Mouse (Mus musculus): ENCODE data around the gene Akap11. TPM values are rescaled to one million over a fixed set of nuclear protein-coding genes. Genes with fewer than 3 reads are reported as not detected.

Akap11 gene
- polyA plus RNA-seq, 1 experiment from 2014 or later, result 19.0 TPM

- no peak for ATAC-seq (ENCODE audit: insufficient number of reproducible peaks, insufficient read depth, low FRiP score, low read depth)
- Histone ChIP-seq H3K4me3 (ENCODE audit: low read depth, low read length) (no peak overlapping the region), H3K4me2 (replicated peaks; ENCODE audit: low read depth, low read length) (no peak overlapping the region), H3K27ac (ENCODE audit: low read length) (no peak overlapping the region), H3K9ac (replicated peaks; ENCODE audit: low read depth, low read length) (no peak overlapping the region), H3K4me1 (ENCODE audit: control insufficient read depth, insufficient read depth, low read length) (no peaks in the 10 kb centered on the region), H3K9me3 (ENCODE audit: control insufficient read depth, low read depth, low read length) (no peaks in the 10 kb centered on the region), H3K27me3 (ENCODE audit: control insufficient read depth, insufficient read depth, low read length) (no peaks in the 10 kb centered on the region), H3K36me3 (ENCODE audit: control insufficient read depth, insufficient read depth, low read length) (no peaks in the 10 kb centered on the region)
- 73% methylated on average over 11 of the region's 11 CpGs for WGBS
Observed at GRCm38 (mm10) chr14:78448807-78449406, 87.7 kb downstream of the Akap11 start.

- H3K9me3 ChIP-seq (ENCODE audit: control insufficient read depth, low read depth, low read length), result no peaks in the 10 kb centered on the region
- no peak overlapping the region for H3K9ac ChIP-seq (replicated peaks; ENCODE audit: low read depth, low read length)
- no peaks in the 10 kb centered on the region for H3K36me3 ChIP-seq (ENCODE audit: control insufficient read depth, insufficient read depth, low read length)
- H3K4me2 ChIP-seq (replicated peaks; ENCODE audit: low read depth, low read length), result no peak overlapping the region
- ATAC-seq (ENCODE audit: insufficient number of reproducible peaks, insufficient read depth, low FRiP score, low read depth), result no peak
- H3K4me1 ChIP-seq (ENCODE audit: control insufficient read depth, insufficient read depth, low read length), result no peaks in the 10 kb centered on the region
- no peak overlapping the region for H3K4me3 ChIP-seq (ENCODE audit: low read depth, low read length)
- H3K27me3 ChIP-seq (ENCODE audit: control insufficient read depth, insufficient read depth, low read length), result no peaks in the 10 kb centered on the region
- H3K27ac ChIP-seq (ENCODE audit: low read length), result no peak overlapping the region
- WGBS, result 87% methylated on average over 12 of the region's 12 CpGs
Observed at GRCm38 (mm10) chr14:78448017-78448416, 88.6 kb downstream of the Akap11 start.

- ATAC-seq (ENCODE audit: insufficient number of reproducible peaks, insufficient read depth, low FRiP score, low read depth), result no peak
- H3K4me1 ChIP-seq (ENCODE audit: control insufficient read depth, insufficient read depth, low read length), result no peaks in the 10 kb centered on the region
- no peak overlapping the region for H3K4me2 ChIP-seq (replicated peaks; ENCODE audit: low read depth, low read length)
- H3K36me3 ChIP-seq (ENCODE audit: control insufficient read depth, insufficient read depth, low read length), result no peaks in the 10 kb centered on the region
- no peaks in the 10 kb centered on the region for H3K27me3 ChIP-seq (ENCODE audit: control insufficient read depth, insufficient read depth, low read length)
- WGBS, result 82% methylated on average over 3 of the region's 3 CpGs
- no peak overlapping the region for H3K4me3 ChIP-seq (ENCODE audit: low read depth, low read length)
- no peak overlapping the region for H3K9ac ChIP-seq (replicated peaks; ENCODE audit: low read depth, low read length)
- H3K27ac ChIP-seq (ENCODE audit: low read length), result no peak overlapping the region
- H3K9me3 ChIP-seq (ENCODE audit: control insufficient read depth, low read depth, low read length), result no peaks in the 10 kb centered on the region
Observed at GRCm38 (mm10) chr14:78447542-78447941, 89.1 kb downstream of the Akap11 start.

Other genes with a start within 250 kb of the Akap11 start
- 0.25 TPM in 1 of 2 replicates, not detected in the other for gene Tnfsf11, start 228.8 kb downstream of the Akap11 start, polyA plus RNA-seq (2014; fragmentation: Nextera tagmentation; extraction: Ambion mirVana)
- gene Dgkh, start 196.0 kb upstream of the Akap11 start, polyA plus RNA-seq (2014; fragmentation: Nextera tagmentation; extraction: Ambion mirVana), result 2.7 and 3.0 TPM in 2 replicates